Mouse (Mus musculus): ENCODE measurements at regions not wholly inside any gene's neighbourhood (a gene's known extent, or its start where the extent isn't known, plus 50 kb on each side); places are given as distances from the start of the nearest gene placed in this dataset.

- TF ChIP-seq EP300 (IDR thresholded peaks at IDR 0.05; ENCODE audit: low read depth), result no peak
- TF ChIP-seq CTCF (IDR thresholded peaks at IDR 0.05; ENCODE audit: low read depth), result no peak
These were observed 290.5 kb upstream of the Tbx3 start for GRCm38 (mm10) chr5:119379915-119380432.
